Mouse (Mus musculus) telencephalon, adult 2 months (tissue): ENCODE results near the gene Islr.
"Not testable (repeated sequence)": the region's sequence is repeated elsewhere in the genome, so short reads cannot be mapped to it uniquely, and the experiment has no call there.

Source experiments
- DNase-seq: peaks from one replicate; pipeline ENCODE4 v3.0.0-alpha.2; 2011; ENCODE audit warnings: low read depth, low spot score

Gene Islr

GRCm38 (mm10) chr9:58203516-58204447 is at the start of gene Islr, which contains the start of gene Islr2:
Gene Islr, minus strand, starts transcription at chr9:58204306.
Gene Islr2, minus strand, starts transcription at chr9:58204319.
- DNase-seq, result no peak

DNA sequence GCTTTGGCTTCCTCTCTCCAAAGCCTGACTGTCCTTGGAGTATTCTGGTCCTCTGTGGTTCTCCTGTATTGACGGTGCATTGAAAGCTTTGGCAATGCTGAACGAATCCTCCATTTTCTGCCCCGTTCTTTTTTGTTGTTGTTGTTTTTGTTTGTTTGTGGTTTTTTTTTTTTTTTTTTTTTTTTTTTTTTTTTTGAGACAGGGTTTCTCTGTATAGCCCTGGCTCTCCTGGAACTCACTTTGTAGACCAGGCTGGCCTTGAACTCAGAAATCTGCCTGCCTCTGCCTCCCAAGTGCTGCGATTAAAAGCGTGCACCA is 49.7 kb upstream of the Islr start:
- not testable (repeated sequence) for DNase-seq

GRCm38 (mm10) chr9:58253033-58253804 is 49.1 kb upstream of the Islr start, which contains the start of gene Stoml1:
Gene Stoml1, plus strand, starts transcription at chr9:58253164.
- DNase-seq, result peak; percentile 92

- DNase-seq, result not testable (repeated sequence)
Observed at GRCm38 (mm10) chr9:58250730-58251129, 46.6 kb upstream of the Islr start.

DNA sequence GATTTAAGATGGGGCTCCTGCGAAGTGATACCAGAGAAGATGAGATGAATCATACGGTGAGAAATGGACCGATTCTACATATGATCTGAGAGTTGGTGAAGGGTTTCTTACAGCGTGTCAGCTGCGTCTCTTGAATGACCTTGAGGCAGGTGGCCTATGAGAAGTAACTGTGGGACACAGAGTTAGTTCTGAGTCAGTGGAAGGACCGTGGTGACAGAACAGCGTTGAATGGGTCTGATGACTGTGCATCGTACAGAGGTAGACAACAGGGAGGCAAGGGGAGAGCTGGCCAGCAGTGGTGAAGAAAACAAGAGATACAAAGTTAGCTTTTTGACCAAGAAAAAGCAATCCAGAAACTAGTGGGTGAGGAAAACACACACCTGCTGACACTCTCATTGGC is 46.2 kb upstream of the Islr start:
- no peak for DNase-seq

GRCm38 (mm10) chr9:58249592-58250192 is 45.6 kb upstream of the Islr start, which contains the start of gene Pml:
Gene Pml, minus strand, starts transcription at chr9:58249786.
- DNase-seq, result no peak

- DNase-seq, result no peak
Observed at GRCm38 (mm10) chr9:58248746-58249413, 44.8 kb upstream of the Islr start.

- DNase-seq, result peak; percentile 60
Observed at GRCm38 (mm10) chr9:58247064-58247759, 43.1 kb upstream of the Islr start.

- DNase-seq, result no peak
Observed at GRCm38 (mm10) chr9:58246083-58246591, 42.0 kb upstream of the Islr start.

DNA sequence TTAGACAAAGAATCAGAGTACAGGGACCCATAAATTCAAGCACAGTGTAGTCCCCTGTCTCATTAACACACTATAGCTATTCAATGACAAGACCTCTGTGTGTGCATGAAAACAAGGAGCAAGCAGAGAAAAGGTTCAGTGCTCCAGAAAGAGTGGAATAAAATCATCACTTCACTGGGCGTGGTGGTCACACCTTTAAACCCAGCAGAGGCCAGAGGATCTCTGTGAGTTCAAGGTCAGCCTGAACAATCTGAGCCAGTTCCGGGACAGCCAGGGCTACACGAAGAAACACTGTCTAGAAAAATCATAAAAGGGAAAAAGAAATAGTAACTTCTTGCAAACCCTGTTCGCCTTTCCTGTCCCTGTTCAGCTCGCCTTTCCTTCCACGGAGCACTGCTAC is 39.6 kb upstream of the Islr start:
- no peak for DNase-seq

DNA sequence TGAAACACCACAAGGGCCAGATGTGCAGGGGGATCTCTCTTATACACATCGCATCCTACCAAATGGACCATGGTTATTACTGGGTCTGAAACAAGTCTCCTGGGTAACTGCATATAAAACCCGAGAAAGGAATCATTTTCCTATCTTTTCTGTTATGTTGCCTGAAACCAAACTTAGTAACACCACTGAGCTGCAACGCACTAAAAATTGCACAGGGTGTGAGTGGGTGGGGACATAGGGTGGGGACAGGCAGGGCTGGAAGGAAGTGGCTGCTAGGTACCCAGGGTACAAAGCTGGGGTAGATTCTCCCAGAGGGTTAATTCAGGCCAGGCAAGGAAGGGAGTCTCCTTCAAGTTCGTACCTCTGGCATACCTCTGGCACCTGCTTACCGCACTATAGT is 38.6 kb upstream of the Islr start:
- peak; percentile 73 for DNase-seq

- DNase-seq, result no peak
Observed at GRCm38 (mm10) chr9:58241780-58242485, 37.8 kb upstream of the Islr start.

DNA sequence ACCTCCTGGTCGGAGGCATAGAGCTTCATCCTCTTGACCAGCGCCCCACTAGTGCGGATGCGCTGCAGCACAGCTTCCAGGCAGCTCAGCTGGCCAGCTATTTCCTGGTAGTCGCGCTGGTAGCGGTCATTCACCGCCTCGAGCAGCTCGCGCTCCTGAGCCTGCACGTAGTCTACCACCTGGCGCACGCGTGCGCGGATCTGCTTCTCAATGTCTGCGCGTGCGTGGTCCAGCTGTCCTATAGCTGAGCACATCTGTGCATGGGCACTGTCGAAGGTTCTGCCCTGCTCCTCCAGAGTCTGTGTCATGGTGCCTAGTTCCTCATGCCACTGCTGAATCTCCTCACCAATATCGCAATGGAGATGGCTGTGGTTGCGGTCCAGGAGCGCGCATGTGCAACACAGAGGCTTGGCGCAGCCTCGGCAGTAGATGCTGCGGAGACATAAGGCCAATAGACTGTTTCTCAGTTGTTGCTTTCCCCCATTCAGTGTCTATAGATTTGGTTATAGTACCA is 30.5 kb upstream of the Islr start:
- no peak for DNase-seq

- DNase-seq, result no peak
Observed at GRCm38 (mm10) chr9:58232374-58232773, 28.3 kb upstream of the Islr start.

GRCm38 (mm10) chr9:58231746-58232145 is 27.6 kb upstream of the Islr start:
- DNase-seq, result no peak

DNA sequence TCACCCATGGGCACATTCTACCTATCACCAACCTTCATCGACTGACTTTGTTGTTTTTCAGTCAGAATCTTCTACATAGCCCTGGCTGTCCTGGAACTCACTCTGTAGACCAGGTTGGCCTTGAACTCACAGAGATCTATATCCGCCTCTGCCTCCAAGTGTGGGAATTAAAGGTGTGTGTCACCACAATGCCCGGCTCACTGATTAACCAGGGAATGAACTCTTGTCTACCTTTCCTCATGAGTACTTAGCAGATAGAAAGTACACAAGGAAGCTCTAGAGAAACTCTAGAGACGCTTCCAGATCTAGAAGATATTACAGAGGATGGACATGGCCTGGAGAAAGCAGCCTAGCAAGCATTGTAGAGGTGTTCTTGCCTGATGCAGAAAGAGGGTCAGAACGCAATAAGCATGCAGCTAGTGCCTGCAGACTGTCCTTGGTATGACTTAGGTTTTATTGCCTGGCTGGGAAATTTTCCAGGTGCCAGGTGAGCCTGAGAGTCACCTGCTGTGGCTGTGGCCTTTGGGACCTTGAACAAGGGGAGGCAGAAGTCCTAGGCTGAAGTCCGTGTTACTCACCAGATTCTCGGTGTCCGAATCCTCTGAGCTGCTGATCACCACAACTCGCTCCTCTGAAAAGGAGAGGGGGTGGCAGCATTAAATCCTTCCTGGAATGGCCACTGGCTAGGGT is 24.8 kb upstream of the Islr start:
- DNase-seq, result no peak

GRCm38 (mm10) chr9:58225915-58226913 is 22.1 kb upstream of the Islr start:
- no peak for DNase-seq

DNA sequence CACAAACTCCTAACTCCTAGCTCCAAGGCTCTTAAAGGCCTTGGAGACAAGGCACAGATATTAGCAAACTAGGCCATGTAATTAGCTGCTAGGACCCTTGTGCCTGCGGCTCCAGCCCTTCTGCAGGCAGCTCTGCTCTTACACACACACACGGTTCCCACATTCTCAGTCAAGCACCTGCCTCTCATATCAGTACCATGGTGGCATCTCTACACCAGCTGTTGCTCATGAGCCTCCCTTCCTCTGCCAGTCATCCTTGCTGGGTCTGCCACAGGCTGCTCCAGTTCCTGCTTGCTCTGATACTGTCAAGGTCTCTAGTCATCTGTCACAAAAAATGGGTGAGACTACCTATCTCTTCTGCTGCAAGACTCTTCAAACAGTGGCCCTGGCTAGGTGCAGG is 20.2 kb upstream of the Islr start:
- DNase-seq, result no peak
